Mouse (Mus musculus): ENCODE data around the gene Slc36a4.

DNA sequence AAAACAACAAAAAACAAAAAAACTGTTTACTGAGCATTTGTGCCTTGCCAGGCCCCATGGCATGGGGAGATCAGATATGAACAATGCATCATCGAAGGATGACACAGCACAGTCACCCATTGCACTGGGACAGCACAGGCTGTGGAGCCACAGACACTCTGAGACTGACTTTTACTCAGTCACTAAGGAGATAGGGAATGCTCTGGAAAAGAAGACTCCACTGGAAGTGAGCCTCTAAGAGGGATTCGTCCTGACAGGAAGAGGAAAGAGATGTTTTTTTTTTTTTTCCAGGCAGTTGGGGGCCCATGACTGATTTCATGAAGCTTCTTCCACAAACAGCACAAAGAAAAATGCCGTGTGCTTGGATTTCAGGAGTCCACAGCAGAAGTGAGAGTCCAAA, 40.1 kb upstream of the Slc36a4 start:
- TF ChIP-seq CTCF (conservative IDR thresholded peaks at IDR 0.05 in 1 of 2, IDR thresholded peaks at IDR 0.05 in 1 of 2; ENCODE audit: low read depth in 2 of 2, low read length in 2 of 2) = no peak
- TF ChIP-seq MXI1 (IDR thresholded peaks at IDR 0.05; ENCODE audit: low read depth, low read length) = no peak
- no peak for TF ChIP-seq RAD21 (IDR thresholded peaks at IDR 0.05; ENCODE audit: low read depth, low read length)
- TF ChIP-seq ZC3H11A (IDR thresholded peaks at IDR 0.05; ENCODE audit: low read depth, low read length) = no peak
- TF ChIP-seq USF2 (conservative IDR thresholded peaks at IDR 0.05; ENCODE audit: low read depth, low read length) = no peak
- TF ChIP-seq ZKSCAN1 (IDR thresholded peaks at IDR 0.05; ENCODE audit: borderline replicate concordance, low read depth, low read length) = no peak
- TF ChIP-seq POLR2AphosphoS2 (IDR thresholded peaks at IDR 0.05; ENCODE audit: low read depth, low read length) = no peak
- no peak for TF ChIP-seq CHD1 (IDR thresholded peaks at IDR 0.05; ENCODE audit: low read depth, low read length)
- TF ChIP-seq NELFE (IDR thresholded peaks at IDR 0.05; ENCODE audit: low read depth, low read length) = no peak
- no peak for TF ChIP-seq POLR2A (IDR thresholded peaks at IDR 0.05; ENCODE audit: low read depth, low read length)

All from CH12.LX (cell line).